Mouse (Mus musculus) megakaryocyte-erythroid progenitor cell, adult 5 weeks (primary cell): ENCODE results near the gene Gm8127. TPM values are rescaled to one million over a fixed set of nuclear protein-coding genes. Genes with fewer than 3 reads are reported as not detected.

Experiments
- polyA plus RNA-seq: library from polyadenylated mRNA; stranded (reverse); fragments of >175 nt; gene quantifications from 2 replicates; pipeline ENCODE4 v1.2.3, GENCODE M21; 2012

The Gm8127 gene
- polyA plus RNA-seq = not detected in 2 replicates

DNA sequence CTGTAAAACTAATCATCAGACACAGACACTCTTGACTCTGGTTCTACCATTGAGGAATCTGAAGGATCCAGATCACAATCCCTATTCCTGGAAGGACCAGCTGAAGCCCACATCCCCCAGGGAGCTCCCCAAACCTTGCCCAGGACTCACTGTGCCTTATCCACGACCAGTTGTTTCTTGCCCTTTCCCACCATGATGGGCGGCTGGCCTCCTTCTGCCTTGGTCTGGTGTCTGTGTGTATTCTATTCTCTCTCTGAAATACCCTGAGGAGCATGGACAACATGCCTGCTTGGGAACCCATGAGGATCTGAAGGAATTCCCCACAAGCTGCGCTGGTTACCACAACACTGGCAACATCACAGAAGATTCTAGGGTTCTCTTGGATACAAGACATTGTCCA is at the start of gene Gm8127:
Gene Gm8127 (minus strand): TSS at position 330 of the 400 bp plus-strand sequence.

DNA sequence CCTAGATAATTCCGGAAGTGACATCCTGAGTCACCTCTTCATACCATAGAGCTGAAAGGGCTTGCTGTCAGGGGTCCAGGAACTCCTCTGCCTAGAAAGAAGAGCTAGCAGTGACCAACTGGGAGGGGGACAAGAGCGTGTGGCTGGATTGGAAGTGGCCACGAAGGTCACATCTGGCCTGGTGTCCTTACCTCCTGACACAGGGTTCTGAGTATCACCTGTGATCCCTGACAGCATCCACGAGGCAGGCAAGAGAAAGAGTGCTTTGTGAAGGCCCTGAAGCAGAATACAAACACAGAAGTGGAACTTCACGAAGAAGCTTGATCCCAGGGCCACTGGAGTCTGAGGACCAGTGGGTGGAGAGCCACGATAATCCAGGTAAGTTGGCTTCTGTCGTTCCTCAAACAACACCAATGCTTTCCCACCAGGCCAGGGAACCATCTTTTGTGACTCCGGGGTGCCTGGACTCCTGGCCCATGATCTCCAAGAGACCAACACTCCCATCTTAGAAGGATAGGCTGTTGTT is 18.6 kb downstream of the Gm8127 start, which contains the start of gene Gm9732:
Gene Gm9732 (plus strand): TSS at position 51 of the 526 bp plus-strand sequence.

DNA sequence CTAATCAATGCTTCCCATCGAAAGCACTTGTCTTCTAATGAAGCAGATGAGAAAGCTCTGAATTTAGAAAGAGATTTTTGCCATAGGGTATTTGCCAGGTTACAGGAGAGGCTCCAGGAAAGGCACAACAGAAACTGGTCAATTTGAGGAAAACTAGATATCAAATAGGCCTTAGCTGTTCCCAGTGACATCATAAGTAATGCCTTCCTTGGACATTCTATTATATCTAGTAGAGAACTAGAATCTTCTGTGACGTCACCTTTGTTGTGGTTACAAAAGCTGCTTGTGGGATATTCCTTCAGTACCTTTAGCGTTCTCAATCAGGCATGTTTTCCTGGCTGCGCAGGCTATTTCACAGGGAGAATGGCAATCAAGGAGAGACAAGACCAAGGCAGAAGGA is 35.3 kb downstream of the Gm8127 start, which contains the start of gene Gm8126:
Gene Gm8126 (plus strand): TSS at position 301 of the 400 bp plus-strand sequence.

Other genes with a start within 250 kb of the Gm8127 start
- 0.06 TPM in 1 of 2 replicates, not detected in the other for gene Gm8094, start 217.2 kb downstream of the Gm8127 start, polyA plus RNA-seq
- not detected in 2 replicates for gene Gm8104, start 193.2 kb downstream of the Gm8127 start, polyA plus RNA-seq
- gene Gm7233, start 114.0 kb downstream of the Gm8127 start, polyA plus RNA-seq = not detected in 2 replicates
- gene Gm8122, start 58.5 kb downstream of the Gm8127 start, polyA plus RNA-seq = not detected in 2 replicates
- not detected in 2 replicates for gene Gm8126, start 35.2 kb downstream of the Gm8127 start, polyA plus RNA-seq
- not detected in 2 replicates for gene Gm9732, start 18.8 kb downstream of the Gm8127 start, polyA plus RNA-seq
- gene 1700001F09Rik, start 54.0 kb upstream of the Gm8127 start, polyA plus RNA-seq = not detected in 2 replicates
- gene Gm8138, start 122.5 kb upstream of the Gm8127 start, polyA plus RNA-seq = not detected in 2 replicates
- not detected in 2 replicates for gene Gm5799, start 249.7 kb upstream of the Gm8127 start, polyA plus RNA-seq